Comparison of ENCODE assay signal across 8 mouse cellular contexts in genomic region chr11:117115346-117116219, GRCm38 (mm10). TPM values are rescaled to one million over a fixed set of nuclear protein-coding genes. Genes with fewer than 3 reads are reported as not detected.
DNase-seq lines count a peak whose midpoint lies in the region; ATAC-seq lines count a peak whose summit lies in the region.

No protein-coding gene starts in this region.

- no peak for ATAC-seq in megakaryocyte-erythroid progenitor cell, adult 5-6 weeks (replicated peaks; ENCODE audit: low FRiP score, low TSS enrichment, poor library complexity, severe bottlenecking)

- peak; percentile 78 for DNase-seq in adrenal gland, postnatal 10 days
- no peak for DNase-seq in adrenal gland, adult 8-10 months
- DNase-seq in 416B (ENCODE audit: low read depth), result peak; percentile 17
- DNase-seq in cerebellum, adult 9-11 months, result peak; percentile 92
- peak; percentile 67 to 73 for DNase-seq in gastrocnemius, adult 8-10 months (ENCODE audit: low spot score in 2 of 2)
- DNase-seq in kidney, adult 8-10 months, result peak; percentile 46 to 49
- peak; percentile 83 for DNase-seq in lung, postnatal 10 days

RNA-seq across cellular contexts. Expression of gene Sec14l1, which starts 0.6 kb away (rescaled TPM):
- 100 to 1,000 TPM; 101 to 113 TPM for total RNA-seq in adrenal gland, postnatal 10 days (2021)
- total RNA-seq in adrenal gland, adult 8-10 months (2022), result 100 to 1,000 TPM; 138 to 170 (median 166) TPM
- 10 to 100 TPM; 42.6 to 56.1 (median 50.7) TPM for total RNA-seq in gastrocnemius, adult 8-10 months (2022)
- total RNA-seq in megakaryocyte-erythroid progenitor cell, adult 5-6 weeks (2014; fragmentation: Nextera tagmentation), result 13.5 and 14.4 TPM in 2 replicates
- total RNA-seq in megakaryocyte-erythroid progenitor cell, adult 5-6 weeks (2017), result 6.7 and 10.6 TPM in 2 replicates
